Mouse (Mus musculus) megakaryocyte, embryonic 14.5 days (primary cell): ENCODE measurements around the gene Dppa2.

Experiments
- FLI1 ChIP-seq: IDR thresholded peaks from 2 replicates; pipeline ENCODE4 v1.6.1; 2012; ENCODE audit warnings: low read length, inconsistent platforms, mixed read lengths
- GATA1 ChIP-seq: IDR thresholded peaks from 3 replicates; pipeline ENCODE4 v1.6.1; 2012; ENCODE audit warnings: mixed read lengths, low read length, inconsistent platforms, borderline replicate concordance

- TF ChIP-seq GATA1 (no peak), FLI1 (no peak)
These were observed at the start of gene Dppa2 for GRCm38 (mm10) chr16:48303509-48303908.
